Mouse (Mus musculus) megakaryocyte, embryonic 14.5 days (primary cell): ENCODE measurements around the gene Pck1.

Experiments
- FLI1 ChIP-seq: IDR thresholded peaks from 2 replicates; pipeline ENCODE4 v1.6.1; 2012; ENCODE audit warnings: low read length, inconsistent platforms, mixed read lengths
- GATA1 ChIP-seq: IDR thresholded peaks from 3 replicates; pipeline ENCODE4 v1.6.1; 2012; ENCODE audit warnings: mixed read lengths, low read length, inconsistent platforms, borderline replicate concordance

GRCm38 (mm10) chr2:173180721-173181388, 28.0 kb downstream of the Pck1 start:
- TF ChIP-seq GATA1, result no peak
- no peak for TF ChIP-seq FLI1
